Mouse (Mus musculus): ENCODE measurements around the gene Angptl6. TPM values are rescaled to one million over a fixed set of nuclear protein-coding genes. Genes with fewer than 3 reads are reported as not detected.

The Angptl6 gene
- polyA plus RNA-seq, 1 experiment from 2014 or later = 2.7 TPM

- peak; percentile 96 for ATAC-seq (ENCODE audit: insufficient number of reproducible peaks, insufficient read depth, low FRiP score, low read depth)
- H3K4me3 ChIP-seq (ENCODE audit: control insufficient read depth in 1 of 2, insufficient read depth in 1 of 2, low read depth in 1 of 2, low read length in 2 of 2) = peak overlapping the region; percentile 46 to 54
- peak overlapping the region; percentile 93 to 94 for H3K27ac ChIP-seq (replicated peaks in 1 of 2; ENCODE audit: control insufficient read depth in 1 of 2, insufficient read depth in 1 of 2, low read depth in 2 of 2, low read length in 2 of 2)
- peak overlapping the region; percentile 84 for H3K9ac ChIP-seq (ENCODE audit: low read length)
- H3K27me3 ChIP-seq (ENCODE audit: control insufficient read depth, insufficient read depth, low read length) = no peaks in the 10 kb centered on the region
- H3K36me3 ChIP-seq (ENCODE audit: control insufficient read depth, insufficient read depth, low read length) = 0 out of 2 replicates have a peak, but pooled peaks cover under 1% of the 10 kb centered on the region
- peak overlapping the region; percentile 84 for H3K4me2 ChIP-seq (ENCODE audit: low read length)
- H3K4me1 ChIP-seq (ENCODE audit: control insufficient read depth in 2 of 2, insufficient read depth in 2 of 2, low read length in 2 of 2) = peaks cover 4 to 5% of the 10 kb centered on the region in 2 experiments; a peak in 2 of 4 replicates
- WGBS = under 1% methylated on average over 69 of the region's 69 CpGs
- H3K9me3 ChIP-seq (ENCODE audit: control insufficient read depth, low read length) = no peaks in the 10 kb centered on the region
Observed at GRCm38 (mm10) chr9:20878041-20878709, 1.4 kb downstream of the Angptl6 start.

GRCm38 (mm10) chr9:20877118-20878040 lies 2.1 kb downstream of the Angptl6 start:
- H3K27ac ChIP-seq (replicated peaks in 1 of 2; ENCODE audit: control insufficient read depth in 1 of 2, insufficient read depth in 1 of 2, low read depth in 2 of 2, low read length in 2 of 2) = peak overlapping the region; percentile 25 to 94; a peak in 3 of 4 replicates

GRCm38 (mm10) chr9:20876318-20877117 lies 3.0 kb downstream of the Angptl6 start:
- Histone ChIP-seq H3K4me1 (ENCODE audit: control insufficient read depth in 2 of 2, insufficient read depth in 2 of 2, low read length in 2 of 2) (peaks cover 4 to 5% of the 10 kb centered on the region in 2 experiments; a peak in 2 of 4 replicates), H3K9me3 (ENCODE audit: control insufficient read depth, low read length) (no peaks in the 10 kb centered on the region), H3K9ac (ENCODE audit: low read length) (no peak overlapping the region), H3K36me3 (ENCODE audit: control insufficient read depth, insufficient read depth, low read length) (0 out of 2 replicates have a peak, but pooled peaks cover 3% of the 10 kb centered on the region), H3K4me2 (ENCODE audit: low read length) (no peak overlapping the region), H3K4me3 (ENCODE audit: control insufficient read depth in 1 of 2, insufficient read depth in 1 of 2, low read depth in 1 of 2, low read length in 2 of 2) (no peak overlapping the region), H3K27me3 (ENCODE audit: control insufficient read depth, insufficient read depth, low read length) (no peaks in the 10 kb centered on the region), H3K27ac (replicated peaks in 1 of 2; ENCODE audit: control insufficient read depth in 1 of 2, insufficient read depth in 1 of 2, low read depth in 2 of 2, low read length in 2 of 2) (no peak overlapping the region)
- 64% methylated on average over 8 of the region's 9 CpGs for WGBS
- no peak for ATAC-seq (ENCODE audit: insufficient number of reproducible peaks, insufficient read depth, low FRiP score, low read depth)

More at GRCm38 (mm10) chr9:20877118-20878040, 2.1 kb downstream of the Angptl6 start:
- H3K27me3 ChIP-seq (ENCODE audit: control insufficient read depth, insufficient read depth, low read length) = no peaks in the 10 kb centered on the region
- peaks cover 4 to 5% of the 10 kb centered on the region in 2 experiments; a peak in 2 of 4 replicates for H3K4me1 ChIP-seq (ENCODE audit: control insufficient read depth in 2 of 2, insufficient read depth in 2 of 2, low read length in 2 of 2)
- H3K9me3 ChIP-seq (ENCODE audit: control insufficient read depth, low read length) = no peaks in the 10 kb centered on the region
- peak overlapping the region; percentile 60; the same call in 1 of the 2 replicates for H3K9ac ChIP-seq (ENCODE audit: low read length)
- peak overlapping the region; percentile 46 to 54 for H3K4me3 ChIP-seq (ENCODE audit: control insufficient read depth in 1 of 2, insufficient read depth in 1 of 2, low read depth in 1 of 2, low read length in 2 of 2)
- 35% methylated on average over 14 of the region's 14 CpGs for WGBS
- peak overlapping the region; percentile 84 for H3K4me2 ChIP-seq (ENCODE audit: low read length)
- ATAC-seq (ENCODE audit: insufficient number of reproducible peaks, insufficient read depth, low FRiP score, low read depth) = no peak
- 0 out of 2 replicates have a peak, but pooled peaks cover 3% of the 10 kb centered on the region for H3K36me3 ChIP-seq (ENCODE audit: control insufficient read depth, insufficient read depth, low read length)

GRCm38 (mm10) chr9:20875021-20875790 lies 4.3 kb downstream of the Angptl6 start:
- H3K4me3 ChIP-seq (ENCODE audit: control insufficient read depth in 1 of 2, insufficient read depth in 1 of 2, low read depth in 1 of 2, low read length in 2 of 2) = no peak overlapping the region
- 65% methylated on average over 23 of the region's 23 CpGs for WGBS

GRCm38 (mm10) chr9:20873521-20873920 lies 6.0 kb downstream of the Angptl6 start:
- no peak for ATAC-seq (ENCODE audit: insufficient number of reproducible peaks, insufficient read depth, low FRiP score, low read depth)
- Histone ChIP-seq H3K4me2 (ENCODE audit: low read length) (no peak overlapping the region), H3K36me3 (ENCODE audit: control insufficient read depth, insufficient read depth, low read length) (0 out of 2 replicates have a peak, but pooled peaks cover 3% of the 10 kb centered on the region), H3K4me3 (ENCODE audit: control insufficient read depth in 1 of 2, insufficient read depth in 1 of 2, low read depth in 1 of 2, low read length in 2 of 2) (no peak overlapping the region), H3K27me3 (ENCODE audit: control insufficient read depth, insufficient read depth, low read length) (peaks cover 20% of the 10 kb centered on the region), H3K27ac (replicated peaks in 1 of 2; ENCODE audit: control insufficient read depth in 1 of 2, insufficient read depth in 1 of 2, low read depth in 2 of 2, low read length in 2 of 2) (no peak overlapping the region), H3K9ac (ENCODE audit: low read length) (no peak overlapping the region), H3K9me3 (ENCODE audit: control insufficient read depth, low read length) (no peaks in the 10 kb centered on the region), H3K4me1 (ENCODE audit: control insufficient read depth in 2 of 2, insufficient read depth in 2 of 2, low read length in 2 of 2) (peaks cover 2 to 7% of the 10 kb centered on the region in 2 experiments; a peak in 3 of 4 replicates)
- WGBS = 81% methylated on average over 12 of the region's 12 CpGs

More at GRCm38 (mm10) chr9:20875021-20875790, 4.3 kb downstream of the Angptl6 start:
- no peak for ATAC-seq (ENCODE audit: insufficient number of reproducible peaks, insufficient read depth, low FRiP score, low read depth)
- Histone ChIP-seq H3K9me3 (ENCODE audit: control insufficient read depth, low read length) (no peaks in the 10 kb centered on the region), H3K4me1 (ENCODE audit: control insufficient read depth in 2 of 2, insufficient read depth in 2 of 2, low read length in 2 of 2) (peaks cover 4 to 5% of the 10 kb centered on the region in 2 experiments; a peak in 2 of 4 replicates), H3K27me3 (ENCODE audit: control insufficient read depth, insufficient read depth, low read length) (peaks cover 3% of the 10 kb centered on the region; the same call in 1 of the 2 replicates), H3K36me3 (ENCODE audit: control insufficient read depth, insufficient read depth, low read length) (0 out of 2 replicates have a peak, but pooled peaks cover 3% of the 10 kb centered on the region), H3K9ac (ENCODE audit: low read length) (no peak overlapping the region), H3K27ac (replicated peaks in 1 of 2; ENCODE audit: control insufficient read depth in 1 of 2, insufficient read depth in 1 of 2, low read depth in 2 of 2, low read length in 2 of 2) (no peak overlapping the region), H3K4me2 (ENCODE audit: low read length) (no peak overlapping the region)

GRCm38 (mm10) chr9:20872991-20873390 lies 6.5 kb downstream of the Angptl6 start:
- Histone ChIP-seq H3K4me1 (ENCODE audit: control insufficient read depth in 2 of 2, insufficient read depth in 2 of 2, low read length in 2 of 2) (peaks cover 2 to 9% of the 10 kb centered on the region in 2 experiments; a peak in 3 of 4 replicates), H3K9ac (ENCODE audit: low read length) (no peak overlapping the region), H3K4me2 (ENCODE audit: low read length) (no peak overlapping the region), H3K9me3 (ENCODE audit: control insufficient read depth, low read length) (no peaks in the 10 kb centered on the region), H3K36me3 (ENCODE audit: control insufficient read depth, insufficient read depth, low read length) (0 out of 2 replicates have a peak, but pooled peaks cover 3% of the 10 kb centered on the region), H3K27ac (replicated peaks in 1 of 2; ENCODE audit: control insufficient read depth in 1 of 2, insufficient read depth in 1 of 2, low read depth in 2 of 2, low read length in 2 of 2) (no peak overlapping the region), H3K4me3 (ENCODE audit: control insufficient read depth in 1 of 2, insufficient read depth in 1 of 2, low read depth in 1 of 2, low read length in 2 of 2) (no peak overlapping the region), H3K27me3 (ENCODE audit: control insufficient read depth, insufficient read depth, low read length) (peaks cover 25% of the 10 kb centered on the region)
- ATAC-seq (ENCODE audit: insufficient number of reproducible peaks, insufficient read depth, low FRiP score, low read depth) = no peak
- 76% methylated on average over 10 of the region's 10 CpGs for WGBS
